In the genomic region with DNA sequence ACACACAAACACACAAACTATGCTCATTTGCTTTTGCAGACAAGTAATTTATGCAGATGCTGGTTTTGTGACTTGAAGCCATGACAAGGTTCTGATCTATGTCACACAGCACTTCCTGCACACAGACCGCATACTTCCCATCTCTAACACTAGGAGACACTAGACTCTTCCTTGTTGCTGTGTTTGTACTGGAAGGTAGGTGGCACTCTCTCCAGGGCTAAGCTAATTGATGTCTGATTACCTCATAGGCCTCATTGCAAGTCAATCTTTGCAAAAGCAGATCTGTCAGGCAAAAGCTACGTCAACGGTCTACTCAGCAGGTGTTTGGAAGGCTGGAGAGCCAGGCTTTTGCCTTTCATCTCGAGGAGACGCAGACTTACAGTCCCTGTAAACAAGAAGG, we compare ENCODE assay signal across 12 mouse cellular contexts.
DNase-seq lines count a peak whose midpoint lies in the region; ATAC-seq and TF ChIP-seq lines count a peak whose summit lies in the region.
"Had no signal": no experiment of that assay in that cellular context is flagged by ENCODE, and none has a peak within 500 bp of the region (broad histone marks: within the 10 kb centered on the region; RNA-seq: fewer than 3 reads in every experiment).

No protein-coding gene starts in this region.

- no peak overlapping the region for H3K4me3 ChIP-seq in kidney, adult 2 months (ENCODE audit: insufficient read depth, low read depth, low read length)
- no peak overlapping the region for H3K4me3 ChIP-seq in midbrain, embryonic 11.5 days (ENCODE audit: low read depth, low read length)
- H3K4me3 ChIP-seq in midbrain, embryonic 14.5 days (replicated peaks; ENCODE audit: low read depth, low read length), result no peak overlapping the region
- no peak overlapping the region for H3K4me3 ChIP-seq in MEL (ENCODE audit: control insufficient read depth in 1 of 2, insufficient read depth in 1 of 2, low read depth in 2 of 2, low read length in 2 of 2)
- H3K4me3 ChIP-seq: limb, embryonic 13.5 days; myocyte had no signal

- TF ChIP-seq POLR2A in kidney, adult 2 months (IDR thresholded peaks at IDR 0.05; ENCODE audit: low read depth, low read length), result no peak
- no peak for TF ChIP-seq POLR2A in MEL (IDR thresholded peaks at IDR 0.05; ENCODE audit: control insufficient read depth in 1 of 2, insufficient read depth in 1 of 2, low read depth in 1 of 2, low read length in 2 of 2, poor library complexity in 1 of 2)

- H3K27me3 ChIP-seq in kidney, adult 2 months (replicated peaks; ENCODE audit: control insufficient read depth, insufficient read depth, low read length), result no peaks in the 10 kb centered on the region
- H3K27me3 ChIP-seq in midbrain, embryonic 11.5 days (ENCODE audit: control insufficient read depth, insufficient read depth, low read length), result no peaks in the 10 kb centered on the region
- no peaks in the 10 kb centered on the region for H3K27me3 ChIP-seq in midbrain, embryonic 14.5 days (ENCODE audit: control insufficient read depth, insufficient read depth, low read length)
- H3K27me3 ChIP-seq in MEL (ENCODE audit: control insufficient read depth in 1 of 2, insufficient read depth in 2 of 2, low read length in 2 of 2), result peaks cover 0 to 3% of the 10 kb centered on the region in 2 experiments; a peak in 2 of 4 replicates
- H3K27me3 ChIP-seq: limb, embryonic 13.5 days had no signal

- no peaks in the 10 kb centered on the region for H3K36me3 ChIP-seq in kidney, adult 2 months (ENCODE audit: control insufficient read depth, insufficient read depth, low read length)
- no peaks in the 10 kb centered on the region for H3K36me3 ChIP-seq in midbrain, embryonic 11.5 days (ENCODE audit: control insufficient read depth, insufficient read depth, low read length)
- no peaks in the 10 kb centered on the region for H3K36me3 ChIP-seq in midbrain, embryonic 14.5 days (ENCODE audit: control insufficient read depth, insufficient read depth, low read length)
- no peaks in the 10 kb centered on the region for H3K36me3 ChIP-seq in MEL (ENCODE audit: control insufficient read depth in 1 of 2, insufficient read depth in 2 of 2, low read length in 2 of 2)
- H3K36me3 ChIP-seq: limb, embryonic 13.5 days had no signal

- H3K27ac ChIP-seq in kidney, adult 2 months (ENCODE audit: insufficient read depth, low read depth, low read length), result no peak overlapping the region
- H3K27ac ChIP-seq in midbrain, embryonic 11.5 days (ENCODE audit: low read depth, low read length), result no peak overlapping the region
- no peak overlapping the region for H3K27ac ChIP-seq in midbrain, embryonic 14.5 days (replicated peaks; ENCODE audit: low read depth, low read length)
- H3K27ac ChIP-seq in MEL (ENCODE audit: control insufficient read depth, low read depth, low read length), result no peak overlapping the region
- H3K27ac ChIP-seq: limb, embryonic 13.5 days had no signal

- ATAC-seq in midbrain, embryonic 11.5 days (ENCODE audit: low FRiP score), result no peak
- no peak for ATAC-seq in midbrain, embryonic 14.5 days (ENCODE audit: low FRiP score, low TSS enrichment)
- peak; percentile 47; the same call in 1 of the 2 replicates for ATAC-seq in megakaryocyte-erythroid progenitor cell, adult 5-6 weeks (replicated peaks; ENCODE audit: low FRiP score, low TSS enrichment, poor library complexity, severe bottlenecking)
- no peak for ATAC-seq in CD4-positive, CD25-positive, alpha-beta regulatory T cell, adult 4 months

- H3K79me2 ChIP-seq in MEL (ENCODE audit: control insufficient read depth, insufficient read depth, low read length, poor library complexity), result no peaks in the 10 kb centered on the region

- 0 out of 2 replicates have a peak, but pooled peaks have one; percentile 29 for TF ChIP-seq CTCF in kidney, adult 2 months (conservative IDR thresholded peaks at IDR 0.05; ENCODE audit: insufficient read depth, insufficient read length, low read depth, low read length)
- peak in 1 of 3 experiments; percentile 80; a peak in 3 of 6 replicates for TF ChIP-seq CTCF in MEL (IDR thresholded peaks at IDR 0.05 in 2 of 3, conservative IDR thresholded peaks at IDR 0.05 in 1 of 3; ENCODE audit: control insufficient read depth in 1 of 3, insufficient read depth in 1 of 3, low read depth in 2 of 3, low read length in 3 of 3, poor library complexity in 1 of 3, severe bottlenecking in 1 of 3)

- H3K4me1 ChIP-seq in kidney, adult 2 months (ENCODE audit: control insufficient read depth, insufficient read depth, low read length), result no peaks in the 10 kb centered on the region
- no peaks in the 10 kb centered on the region for H3K4me1 ChIP-seq in midbrain, embryonic 11.5 days (ENCODE audit: control insufficient read depth, insufficient read depth, low read length)
- no peaks in the 10 kb centered on the region for H3K4me1 ChIP-seq in midbrain, embryonic 14.5 days (ENCODE audit: control insufficient read depth, insufficient read depth, low read length)
- H3K4me1 ChIP-seq in MEL (ENCODE audit: control insufficient read depth in 1 of 2, insufficient read depth in 2 of 2, low read length in 2 of 2), result no peaks in the 10 kb centered on the region

- TF ChIP-seq RAD21 in MEL (IDR thresholded peaks at IDR 0.05; ENCODE audit: low read depth, low read length), result peak; percentile 13; the same call in 1 of the 2 replicates

- no peak overlapping the region for H3K4me2 ChIP-seq in midbrain, embryonic 11.5 days
- H3K4me2 ChIP-seq in midbrain, embryonic 14.5 days (ENCODE audit: low read length), result no peak overlapping the region
- H3K4me2 ChIP-seq: limb, embryonic 13.5 days had no signal

- DNase-seq in kidney, adult 2 months, result peak; percentile 6
- DNase-seq in kidney, postnatal 4 days, result no peak
- peak; percentile 80 for DNase-seq in midbrain, embryonic 11.5 days (ENCODE audit: low spot score, missing footprints)
- no peak for DNase-seq in midbrain, embryonic 14.5 days
- peak; percentile 24 for DNase-seq in MEL (ENCODE audit: low read depth, low spot score)
- DNase-seq: cerebellum, postnatal 14 days; heart, postnatal 14 days; spleen, adult 18-20 months had no signal

- H3K9ac ChIP-seq in midbrain, embryonic 11.5 days (ENCODE audit: low read length), result no peak overlapping the region
- H3K9ac ChIP-seq in midbrain, embryonic 14.5 days (replicated peaks; ENCODE audit: low read length), result no peak overlapping the region
- no peak overlapping the region for H3K9ac ChIP-seq in MEL (ENCODE audit: control insufficient read depth, low read depth, low read length, poor library complexity, severe bottlenecking)
- H3K9ac ChIP-seq: limb, embryonic 13.5 days had no signal

- 51% methylated on average over 5 of the region's 5 CpGs for WGBS in kidney, adult 2 months
- WGBS in midbrain, embryonic 11.5 days, result 73% methylated on average over 5 of the region's 5 CpGs
- 77% methylated on average over 5 of the region's 5 CpGs for WGBS in midbrain, embryonic 14.5 days

- no peak for TF ChIP-seq EP300 in MEL (IDR thresholded peaks at IDR 0.05; ENCODE audit: low read depth in 1 of 2, low read length in 2 of 2)

- no peaks in the 10 kb centered on the region for H3K9me3 ChIP-seq in midbrain, embryonic 11.5 days (ENCODE audit: control insufficient read depth, low read length)
- H3K9me3 ChIP-seq in midbrain, embryonic 14.5 days (ENCODE audit: control insufficient read depth, low read length), result peaks cover 2% of the 10 kb centered on the region; the same call in 1 of the 2 replicates
- H3K9me3 ChIP-seq in MEL (replicated peaks; ENCODE audit: insufficient read depth, low read length), result no peaks in the 10 kb centered on the region
- H3K9me3 ChIP-seq: limb, embryonic 13.5 days had no signal

TF ChIP-seq in MEL, 35 proteins besides CTCF, POLR2A, EP300 and RAD21:
- no peak for TF ChIP-seq MAZ (IDR thresholded peaks at IDR 0.05; ENCODE audit: low read depth, low read length)
- peak; percentile 39 for TF ChIP-seq SMC3 (IDR thresholded peaks at IDR 0.05; ENCODE audit: low read depth, low read length)

Comparison
In these comparisons a context has a peak if more than half of its experiments do, and no peak if none do; other contexts are left out.
1. DNase-seq: peak in kidney, adult 2 months (single experiment), midbrain, embryonic 11.5 days (single experiment) and MEL (single experiment); none in kidney, postnatal 4 days (0 of 2) and midbrain, embryonic 14.5 days (single experiment).